Mouse (Mus musculus) gastrocnemius, postnatal 4 days (tissue): ENCODE measurements around the gene Tnpo3. TPM values are rescaled to one million over a fixed set of nuclear protein-coding genes. Genes with fewer than 3 reads are reported as not detected.
"Not testable (repeated sequence)": the region's sequence is repeated elsewhere in the genome, so short reads cannot be mapped to it uniquely, and the experiment has no call there.

ENCODE experiments used
- DNase-seq, 2 experiments: peaks; one replicate each; pipeline ENCODE4 v3.0.0; 2021 to 2022; ENCODE audit warnings: low spot score in 2 of 2, mixed read lengths in 2 of 2
- total RNA-seq, 2 experiments: library from RNA; stranded (reverse); gene quantifications; 2 replicates each; pipeline ENCODE4 v1.2.3; 2021

The Tnpo3 gene
- total RNA-seq, 2 experiments from 2014 or later: 47.2 to 52.3 TPM

- no peak for DNase-seq
These were observed 12.6 kb upstream of the Tnpo3 start for GRCm38 (mm10) chr6:29622273-29622672.

- no peak for DNase-seq
These were observed 11.3 kb upstream of the Tnpo3 start for GRCm38 (mm10) chr6:29620840-29621543.

- no peak for DNase-seq
These were observed 10.5 kb upstream of the Tnpo3 start for GRCm38 (mm10) chr6:29620176-29620575.

- not testable (repeated sequence) for DNase-seq
These were observed 443 bp upstream of the Tnpo3 start for GRCm38 (mm10) chr6:29610020-29610640.

GRCm38 (mm10) chr6:29600188-29600587 is 9.5 kb downstream of the Tnpo3 start:
- DNase-seq: no peak

GRCm38 (mm10) chr6:29595656-29596055 is 14.0 kb downstream of the Tnpo3 start:
- DNase-seq: no peak

GRCm38 (mm10) chr6:29581202-29581601 is 28.5 kb downstream of the Tnpo3 start:
- DNase-seq: no peak

- no peak for DNase-seq
These were observed 28.9 kb downstream of the Tnpo3 start for GRCm38 (mm10) chr6:29580770-29581169.

GRCm38 (mm10) chr6:29576388-29576787 is 33.3 kb downstream of the Tnpo3 start:
- not testable (repeated sequence) for DNase-seq

- no peak for DNase-seq
These were observed 52.6 kb downstream of the Tnpo3 start for GRCm38 (mm10) chr6:29557112-29557511.

- DNase-seq: no peak
These were observed 57.2 kb downstream of the Tnpo3 start for GRCm38 (mm10) chr6:29552526-29552925.

GRCm38 (mm10) chr6:29548086-29548485 is 61.6 kb downstream of the Tnpo3 start:
- DNase-seq: no peak

GRCm38 (mm10) chr6:29547582-29547981 is 62.1 kb downstream of the Tnpo3 start:
- no peak for DNase-seq

- no peak for DNase-seq
These were observed 64.1 kb downstream of the Tnpo3 start for GRCm38 (mm10) chr6:29545611-29546010.

GRCm38 (mm10) chr6:29540956-29541355 is 68.7 kb downstream of the Tnpo3 start:
- DNase-seq: no peak

- no peak for DNase-seq
These were observed 69.5 kb downstream of the Tnpo3 start for GRCm38 (mm10) chr6:29540223-29540622.

- DNase-seq: no peak
These were observed 70.2 kb downstream of the Tnpo3 start for GRCm38 (mm10) chr6:29539502-29539901.

GRCm38 (mm10) chr6:29537221-29537620 is 72.5 kb downstream of the Tnpo3 start:
- DNase-seq: no peak

GRCm38 (mm10) chr6:29536651-29537193 is 73.0 kb downstream of the Tnpo3 start:
- DNase-seq: no peak

GRCm38 (mm10) chr6:29535316-29535715 is 74.4 kb downstream of the Tnpo3 start:
- no peak for DNase-seq

GRCm38 (mm10) chr6:29530050-29530449 is 79.6 kb downstream of the Tnpo3 start:
- DNase-seq: no peak

GRCm38 (mm10) chr6:29529444-29529820 is 80.3 kb downstream of the Tnpo3 start:
- no peak for DNase-seq
